Mouse (Mus musculus) MEL (cell line): ENCODE results near the gene Ddb1. TPM values are rescaled to one million over a fixed set of nuclear protein-coding genes. Genes with fewer than 3 reads are reported as not detected.

Experiments used
- DNase-seq: peaks from one replicate; pipeline ENCODE4 v3.0.0; 2011; ENCODE audit warnings: low read depth, low spot score
- H3K27ac ChIP-seq: 2 replicates; pipeline ENCODE4 v1.5.1; 2012; ENCODE audit warnings: low read depth, mild to moderate bottlenecking, control low read depth, low read length, moderate library complexity; ENCODE audit not compliant: control insufficient read depth
- H3K27me3 ChIP-seq, 2 experiments: fragments of 150-350 bp in 1 of 2; sonication (generic) in 1 of 2; 2 replicates each; pipeline ENCODE4 v1.6.1; 2012; ENCODE audit warnings: low read length in 2 of 2, mild to moderate bottlenecking in 2 of 2, improper control_type of control experiment in 1 of 2, moderate library complexity in 1 of 2; ENCODE audit not compliant: insufficient read depth in 2 of 2, control insufficient read depth in 1 of 2
- H3K36me3 ChIP-seq, 2 experiments: 2 replicates each; pipeline ENCODE4 v1.6.1; 2012 to 2014; ENCODE audit warnings: low read length in 2 of 2, improper control_type of control experiment in 1 of 2, inconsistent platforms in 1 of 2, mild to moderate bottlenecking in 1 of 2; ENCODE audit not compliant: insufficient read depth in 2 of 2, control insufficient read depth in 1 of 2
- H3K4me1 ChIP-seq, 2 experiments: fragments of 150-350 bp in 1 of 2; sonication (generic) in 1 of 2; 2 replicates each; pipeline ENCODE4 v1.6.1; 2012; ENCODE audit warnings: low read length in 2 of 2, improper control_type of control experiment in 1 of 2, mild to moderate bottlenecking in 1 of 2; ENCODE audit not compliant: insufficient read depth in 2 of 2, control insufficient read depth in 1 of 2
- H3K4me3 ChIP-seq, 2 experiments: fragments of 150-350 bp in 1 of 2; sonication (generic) in 1 of 2; 2 replicates each; pipeline ENCODE4 v1.5.1; 2012; ENCODE audit warnings: low read depth in 2 of 2, low read length in 2 of 2, mild to moderate bottlenecking in 2 of 2, moderate library complexity in 2 of 2, control low read depth in 1 of 2, improper control_type of control experiment in 1 of 2; ENCODE audit not compliant: control insufficient read depth in 1 of 2, insufficient read depth in 1 of 2
- H3K79me2 ChIP-seq: 2 replicates; pipeline ENCODE4 v1.6.1; 2012; ENCODE audit warnings: mild to moderate bottlenecking, low read length, moderate library complexity; ENCODE audit not compliant: control insufficient read depth, poor library complexity, insufficient read depth
- H3K9ac ChIP-seq: 2 replicates; pipeline ENCODE4 v1.6.1; 2012; ENCODE audit warnings: low read depth, mild to moderate bottlenecking, control low read depth, low read length, moderate library complexity; ENCODE audit not compliant: control insufficient read depth, poor library complexity, severe bottlenecking
- H3K9me3 ChIP-seq: fragments of 150-350 bp; sonication (generic); replicated peaks from 2 replicates; pipeline ENCODE4 v1.6.1; 2012; ENCODE audit warnings: mild to moderate bottlenecking, low read length, improper control_type of control experiment, moderate library complexity; ENCODE audit not compliant: insufficient read depth
- BHLHE40 ChIP-seq: IDR thresholded peaks from 2 replicates; pipeline ENCODE4 v1.6.1; 2012; ENCODE audit warnings: low read depth, mild to moderate bottlenecking, inconsistent platforms, low read length, improper control_type of control experiment, borderline replicate concordance
- CHD2 ChIP-seq: IDR thresholded peaks from 2 replicates; pipeline ENCODE4 v1.6.1; 2011; ENCODE audit warnings: low read length, improper control_type of control experiment
- CTCF ChIP-seq, 3 experiments: IDR thresholded peaks in 2 of 3; conservative IDR thresholded peaks in 1 of 3; 2 replicates each; pipeline ENCODE4 v1.5.1; 2011 to 2012; ENCODE audit warnings: low read length in 3 of 3, low read depth in 2 of 3, mild to moderate bottlenecking in 2 of 3, improper control_type of control experiment in 1 of 3, inconsistent platforms in 1 of 3, mixed read lengths in 1 of 3, moderate library complexity in 1 of 3; ENCODE audit not compliant: control insufficient read depth in 1 of 3, insufficient read depth in 1 of 3, poor library complexity in 1 of 3, severe bottlenecking in 1 of 3
- E2F4 ChIP-seq: IDR thresholded peaks from 2 replicates; pipeline ENCODE4 v1.6.1; 2011; ENCODE audit warnings: low read depth, low read length, improper control_type of control experiment, borderline replicate concordance
- EP300 ChIP-seq, 2 experiments: IDR thresholded peaks; 2 replicates each; pipeline ENCODE4 v1.6.1; 2011; ENCODE audit warnings: improper control_type of control experiment in 2 of 2, low read length in 2 of 2, low read depth in 1 of 2, mild to moderate bottlenecking in 1 of 2
- ETS1 ChIP-seq: IDR thresholded peaks from 2 replicates; pipeline ENCODE4 v1.6.1; 2012; ENCODE audit warnings: low read depth, mild to moderate bottlenecking, inconsistent platforms, low read length, improper control_type of control experiment, moderate library complexity
- GATA1 ChIP-seq: IDR thresholded peaks from 2 replicates; pipeline ENCODE4 v1.6.1; 2011; ENCODE audit warnings: low read depth, low read length, improper control_type of control experiment
- JUND ChIP-seq: IDR thresholded peaks from 2 replicates; pipeline ENCODE4 v1.6.1; 2011; ENCODE audit warnings: low read depth, mild to moderate bottlenecking, improper control_type of control experiment, low read length
- MAFK ChIP-seq: IDR thresholded peaks from 2 replicates; pipeline ENCODE4 v1.6.1; 2011; ENCODE audit warnings: low read depth, mild to moderate bottlenecking, low read length, improper control_type of control experiment, borderline replicate concordance
- MAZ ChIP-seq: IDR thresholded peaks from 2 replicates; pipeline ENCODE4 v1.6.1; 2012; ENCODE audit warnings: low read depth, mild to moderate bottlenecking, inconsistent platforms, low read length, improper control_type of control experiment
- MEF2A ChIP-seq: IDR thresholded peaks from 2 replicates; pipeline ENCODE4 v1.6.1; 2014; ENCODE audit warnings: low read depth, mild to moderate bottlenecking, inconsistent platforms, low read length, improper control_type of control experiment; ENCODE audit not compliant: poor library complexity, insufficient replicate concordance, severe bottlenecking; ENCODE audit errors: extremely low read depth
- MXI1 ChIP-seq: IDR thresholded peaks from 2 replicates; pipeline ENCODE4 v1.6.1; 2011; ENCODE audit warnings: mild to moderate bottlenecking, low read depth, low read length, improper control_type of control experiment
- MYB ChIP-seq: IDR thresholded peaks from 2 replicates; pipeline ENCODE4 v1.6.1; 2011; ENCODE audit warnings: mild to moderate bottlenecking, low read depth, low read length, improper control_type of control experiment
- MYC ChIP-seq: IDR thresholded peaks from 2 replicates; pipeline ENCODE4 v1.6.1; 2011; ENCODE audit warnings: low read depth, mild to moderate bottlenecking, low read length, improper control_type of control experiment, moderate library complexity
- NRF1 ChIP-seq: IDR thresholded peaks from 2 replicates; pipeline ENCODE4 v1.6.1; 2014; ENCODE audit warnings: low read depth, mild to moderate bottlenecking, inconsistent platforms, low read length, improper control_type of control experiment, moderate library complexity; ENCODE audit not compliant: poor library complexity, insufficient read depth, severe bottlenecking
- POLR2A ChIP-seq, 2 experiments: IDR thresholded peaks; 2 replicates each; pipeline ENCODE4 v1.6.1; 2011 to 2012; ENCODE audit warnings: low read length in 2 of 2, mild to moderate bottlenecking in 2 of 2, control low read depth in 1 of 2, improper control_type of control experiment in 1 of 2, low read depth in 1 of 2, moderate library complexity in 1 of 2; ENCODE audit not compliant: control insufficient read depth in 1 of 2, insufficient read depth in 1 of 2, poor library complexity in 1 of 2
- POLR2AphosphoS2 ChIP-seq: IDR thresholded peaks from 2 replicates; pipeline ENCODE4 v1.6.1; 2011; ENCODE audit warnings: low read length, improper control_type of control experiment
- RAD21 ChIP-seq: IDR thresholded peaks from 2 replicates; pipeline ENCODE4 v1.6.1; 2011; ENCODE audit warnings: mild to moderate bottlenecking, low read depth, low read length, improper control_type of control experiment
- RCOR1 ChIP-seq: IDR thresholded peaks from 2 replicates; pipeline ENCODE4 v1.6.1; 2012; ENCODE audit warnings: low read depth, mild to moderate bottlenecking, inconsistent platforms, low read length, improper control_type of control experiment
- SIN3A ChIP-seq: IDR thresholded peaks from 2 replicates; pipeline ENCODE4 v1.6.1; 2012; ENCODE audit warnings: low read length, improper control_type of control experiment, inconsistent platforms
- SMC3 ChIP-seq: IDR thresholded peaks from 2 replicates; pipeline ENCODE4 v1.6.1; 2011; ENCODE audit warnings: low read depth, low read length, improper control_type of control experiment
- TAL1 ChIP-seq: IDR thresholded peaks from 2 replicates; pipeline ENCODE4 v1.6.1; 2012; ENCODE audit warnings: mild to moderate bottlenecking, inconsistent platforms, low read length, moderate library complexity, mixed read lengths
- TBP ChIP-seq: IDR thresholded peaks from 2 replicates; pipeline ENCODE4 v1.8.0; 2011; ENCODE audit warnings: low read depth, low read length, improper control_type of control experiment
- TCF12 ChIP-seq: IDR thresholded peaks from 2 replicates; pipeline ENCODE4 v1.6.1; 2014; ENCODE audit warnings: low read depth, mild to moderate bottlenecking, inconsistent platforms, low read length, improper control_type of control experiment, moderate library complexity
- USF2 ChIP-seq, 2 experiments: IDR thresholded peaks; 2 replicates each; pipeline ENCODE4 v1.6.1; 2011 to 2012; ENCODE audit warnings: improper control_type of control experiment in 2 of 2, low read length in 2 of 2, borderline replicate concordance in 1 of 2, inconsistent platforms in 1 of 2, low read depth in 1 of 2, mild to moderate bottlenecking in 1 of 2; ENCODE audit not compliant: insufficient read depth in 1 of 2
- ZC3H11A ChIP-seq: IDR thresholded peaks from 2 replicates; pipeline ENCODE4 v1.6.1; 2012; ENCODE audit warnings: low read depth, mild to moderate bottlenecking, inconsistent platforms, low read length, improper control_type of control experiment
- ZKSCAN1 ChIP-seq: IDR thresholded peaks from 2 replicates; pipeline ENCODE4 v1.6.1; 2012; ENCODE audit warnings: low read depth, mild to moderate bottlenecking, inconsistent platforms, low read length, improper control_type of control experiment, moderate library complexity
- ZMIZ1 ChIP-seq: IDR thresholded peaks from 2 replicates; pipeline ENCODE4 v1.6.1; 2012; ENCODE audit warnings: low read depth, mild to moderate bottlenecking, inconsistent platforms, low read length, improper control_type of control experiment, moderate library complexity
- ZNF384 ChIP-seq: IDR thresholded peaks from 2 replicates; pipeline ENCODE4 v1.6.1; 2012; ENCODE audit warnings: low read depth, mild to moderate bottlenecking, inconsistent platforms, low read length, improper control_type of control experiment
- polyA plus RNA-seq, 2 experiments: library from polyadenylated mRNA; stranded (reverse) in 1 of 2; unstranded in 1 of 2; fragments of >175 nt in 1 of 2; fragments of >200 nt in 1 of 2; gene quantifications; 2 replicates each; pipeline versions ENCODE4 v1.2.1 to v1.2.4; 2012; ENCODE audit warnings: low replicate concordance in 2 of 2, low read depth in 1 of 2; ENCODE audit not compliant: insufficient read length in 2 of 2, insufficient read depth in 1 of 2, missing spikeins in 1 of 2
- total RNA-seq: library from RNA; depleted of rRNA; stranded (reverse); fragments of 300-350 nt; gene quantifications from 2 replicates; pipeline ENCODE4 v1.2.3, GENCODE M21; 2012

Gene Ddb1
- total and polyA plus RNA-seq, 3 experiments = 116 to 459 (median 365) TPM

GRCm38 (mm10) chr19:10677915-10678771, 73.0 kb downstream of the Ddb1 start, which contains the start of gene Pga5:
TSS of gene Pga5 (minus strand) at chr19:10678071.
- peaks cover 0 to 10% of the 10 kb centered on the region in 2 experiments; a peak in 2 of 4 replicates for H3K4me1 ChIP-seq
- TF ChIP-seq SIN3A = no peak
- TF ChIP-seq ZC3H11A = peak; percentile 58
- peak; percentile 66 for TF ChIP-seq GATA1
- no peak for TF ChIP-seq E2F4
- no peak for TF ChIP-seq TCF12
- TF ChIP-seq RAD21 = peak; percentile 70
- no peak for TF ChIP-seq ZKSCAN1
- no peak for TF ChIP-seq POLR2A (IDR thresholded peaks at IDR 0.05; ENCODE audit: control insufficient read depth in 1 of 2, insufficient read depth in 1 of 2, low read depth in 1 of 2, low read length in 2 of 2, poor library complexity in 1 of 2)
- TF ChIP-seq TAL1 = no peak
- no peak for TF ChIP-seq MYB
- no peak for TF ChIP-seq MEF2A
- TF ChIP-seq NRF1 = no peak
- no peak for TF ChIP-seq MXI1
- TF ChIP-seq JUND = no peak
- TF ChIP-seq BHLHE40 = no peak
- TF ChIP-seq CTCF (IDR thresholded peaks at IDR 0.05 in 2 of 3, conservative IDR thresholded peaks at IDR 0.05 in 1 of 3; ENCODE audit: control insufficient read depth in 1 of 3, insufficient read depth in 1 of 3, low read depth in 2 of 3, low read length in 3 of 3, poor library complexity in 1 of 3, severe bottlenecking in 1 of 3) = peak; percentile 84 to 88 (median 85)
- no peak for TF ChIP-seq TBP
- TF ChIP-seq RCOR1 = no peak
- no peak for TF ChIP-seq POLR2AphosphoS2
- TF ChIP-seq ZNF384 = peak; percentile 58; the same call in 1 of the 2 replicates
- TF ChIP-seq EP300 (IDR thresholded peaks at IDR 0.05; ENCODE audit: low read depth in 1 of 2, low read length in 2 of 2) = no peak
- no peak for TF ChIP-seq CHD2
- no peak for TF ChIP-seq MAZ
- no peak for TF ChIP-seq ETS1
- TF ChIP-seq USF2 (IDR thresholded peaks at IDR 0.05; ENCODE audit: borderline replicate concordance in 1 of 2, insufficient read depth in 1 of 2, low read depth in 1 of 2, low read length in 2 of 2) = no peak
- no peak for TF ChIP-seq MYC
- no peak for TF ChIP-seq MAFK
- peak; percentile 82 for TF ChIP-seq SMC3
- TF ChIP-seq ZMIZ1 = no peak
- TF ChIP-seq, all 39 proteins: peak for 6
- no peak within 1 kb of the TSS for H3K27ac ChIP-seq
- no peak within 1 kb of the TSS for H3K4me3 ChIP-seq
- H3K36me3 ChIP-seq = peaks cover 0 to 9% of the 10 kb centered on the region in 2 experiments; a peak in 2 of 4 replicates
- peak; percentile 63 for DNase-seq
- no peak within 1 kb of the TSS for H3K9ac ChIP-seq
- no peaks in the 10 kb centered on the region for H3K9me3 ChIP-seq
- H3K79me2 ChIP-seq = no peaks in the 10 kb centered on the region
- H3K27me3 ChIP-seq = peaks cover 6 to 11% of the 10 kb centered on the region in 2 experiments
